In the genomic region with DNA sequence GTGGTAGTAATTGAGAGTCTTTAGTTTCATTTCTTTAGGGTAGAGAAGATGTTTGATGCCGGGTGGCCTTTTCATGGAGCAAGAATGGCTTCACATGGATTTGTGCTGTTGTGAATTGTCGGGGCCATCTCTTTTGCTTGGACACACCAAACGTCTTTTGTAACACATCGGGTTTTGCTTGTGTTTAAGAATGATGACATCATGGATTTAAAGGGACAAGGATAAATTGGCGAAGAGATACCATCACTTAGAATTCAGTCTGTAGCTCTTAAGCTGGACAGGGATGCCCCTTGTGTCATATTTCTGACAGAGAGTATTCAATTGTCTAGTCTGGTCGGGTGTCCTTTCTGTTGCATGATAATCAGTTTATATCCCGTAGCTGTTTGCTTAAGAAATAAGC, we compare ENCODE assay signal across 8 mouse cellular contexts. TPM values are rescaled to one million over a fixed set of nuclear protein-coding genes. Genes with fewer than 3 reads are reported as not detected.
DNase-seq lines count a peak whose midpoint lies in the region; ATAC-seq lines count a peak whose summit lies in the region.

No protein-coding gene starts in this region.

- H3K27me3 ChIP-seq in lung, embryonic 15.5 days = no peaks in the 10 kb centered on the region
- no peaks in the 10 kb centered on the region for H3K27me3 ChIP-seq in embryonic facial prominence, embryonic 15.5 days
- no peaks in the 10 kb centered on the region for H3K27me3 ChIP-seq in limb, embryonic 13.5 days
- no peaks in the 10 kb centered on the region for H3K27me3 ChIP-seq in stomach, embryonic 14.5 days (ENCODE audit: control insufficient read depth, insufficient read depth, low read length)

- no peak for DNase-seq in lung, postnatal 25 days (ENCODE audit: low spot score)
- no peak for DNase-seq in right cerebral cortex, postnatal 36 days (ENCODE audit: low spot score in 2 of 2)
- no peak for DNase-seq in layer of hippocampus, postnatal 25 days (ENCODE audit: extremely low spot score in 1 of 2, low spot score in 1 of 2)
- DNase-seq in urinary bladder, postnatal 10 days (ENCODE audit: low spot score) = no peak

- H3K9ac ChIP-seq in lung, embryonic 15.5 days = peak overlapping the region; percentile 96
- H3K9ac ChIP-seq in embryonic facial prominence, embryonic 15.5 days = peak overlapping the region; percentile 92
- H3K9ac ChIP-seq in limb, embryonic 13.5 days = peak overlapping the region; percentile 97
- H3K9ac ChIP-seq in stomach, embryonic 14.5 days (replicated peaks; ENCODE audit: low read depth, low read length) = peak overlapping the region; percentile 88

- no peaks in the 10 kb centered on the region for H3K36me3 ChIP-seq in lung, embryonic 15.5 days
- no peaks in the 10 kb centered on the region for H3K36me3 ChIP-seq in embryonic facial prominence, embryonic 15.5 days
- no peaks in the 10 kb centered on the region for H3K36me3 ChIP-seq in limb, embryonic 13.5 days
- no peaks in the 10 kb centered on the region for H3K36me3 ChIP-seq in stomach, embryonic 14.5 days (ENCODE audit: control insufficient read depth, insufficient read depth, low read length)

- WGBS in lung, embryonic 15.5 days = 22% methylated on average over 7 of the region's 7 CpGs
- WGBS in embryonic facial prominence, embryonic 15.5 days = 18% methylated on average over 7 of the region's 7 CpGs
- WGBS in limb, embryonic 13.5 days = 43% methylated on average over 7 of the region's 7 CpGs
- WGBS in stomach, embryonic 14.5 days = 22% methylated on average over 7 of the region's 7 CpGs

- ATAC-seq in lung, embryonic 15.5 days (ENCODE audit: borderline replicate concordance, extremely low read depth, low FRiP score, low TSS enrichment) = no peak
- ATAC-seq in embryonic facial prominence, embryonic 15.5 days (ENCODE audit: insufficient number of reproducible peaks, low FRiP score, low TSS enrichment, low read depth) = no peak
- no peak for ATAC-seq in limb, embryonic 13.5 days (ENCODE audit: low FRiP score, low read depth)
- ATAC-seq in stomach, embryonic 14.5 days (ENCODE audit: insufficient number of reproducible peaks, insufficient read depth, low FRiP score, low read depth) = no peak

- H3K9me3 ChIP-seq in lung, embryonic 15.5 days = no peaks in the 10 kb centered on the region
- no peaks in the 10 kb centered on the region for H3K9me3 ChIP-seq in embryonic facial prominence, embryonic 15.5 days (replicated peaks)
- H3K9me3 ChIP-seq in limb, embryonic 13.5 days = no peaks in the 10 kb centered on the region
- H3K9me3 ChIP-seq in stomach, embryonic 14.5 days (ENCODE audit: control insufficient read depth, low read depth, low read length) = no peaks in the 10 kb centered on the region

- peaks cover 20% of the 10 kb centered on the region for H3K4me1 ChIP-seq in lung, embryonic 15.5 days
- H3K4me1 ChIP-seq in embryonic facial prominence, embryonic 15.5 days = peaks cover 35% of the 10 kb centered on the region
- peaks cover 32% of the 10 kb centered on the region for H3K4me1 ChIP-seq in limb, embryonic 13.5 days
- H3K4me1 ChIP-seq in stomach, embryonic 14.5 days (ENCODE audit: control insufficient read depth, insufficient read depth, low read length) = peaks cover 15% of the 10 kb centered on the region

- H3K4me2 ChIP-seq in lung, embryonic 15.5 days = peak overlapping the region; percentile 79
- peak overlapping the region; percentile 76 for H3K4me2 ChIP-seq in embryonic facial prominence, embryonic 15.5 days (replicated peaks)
- peak overlapping the region; percentile 86 for H3K4me2 ChIP-seq in limb, embryonic 13.5 days (replicated peaks)
- peak overlapping the region; percentile 55 for H3K4me2 ChIP-seq in stomach, embryonic 14.5 days (replicated peaks; ENCODE audit: low read depth, low read length)

- no peak overlapping the region for H3K27ac ChIP-seq in lung, embryonic 15.5 days
- H3K27ac ChIP-seq in embryonic facial prominence, embryonic 15.5 days (replicated peaks) = no peak overlapping the region
- H3K27ac ChIP-seq in limb, embryonic 13.5 days = no peak overlapping the region
- H3K27ac ChIP-seq in stomach, embryonic 14.5 days (ENCODE audit: low read length) = no peak overlapping the region

- peak overlapping the region; percentile 83 for H3K4me3 ChIP-seq in lung, embryonic 15.5 days
- peak overlapping the region; percentile 88 for H3K4me3 ChIP-seq in embryonic facial prominence, embryonic 15.5 days (replicated peaks)
- peak overlapping the region; percentile 99 for H3K4me3 ChIP-seq in limb, embryonic 13.5 days
- H3K4me3 ChIP-seq in stomach, embryonic 14.5 days (ENCODE audit: low read depth, low read length) = peak overlapping the region; percentile 94

RNA-seq across cellular contexts. Expression of a gene that starts 1.4 kb away (rescaled TPM):
- 19.1 and 22.5 TPM in 2 replicates for polyA plus RNA-seq in lung, embryonic 15.5 days (2015; fragmentation: Nextera tagmentation; extraction: Ambion mirVana)
- 23.7 and 25.8 TPM in 2 replicates for polyA plus RNA-seq in embryonic facial prominence, embryonic 15.5 days (2015; fragmentation: Nextera tagmentation; extraction: Ambion mirVana)
- 27.2 and 27.7 TPM in 2 replicates for polyA plus RNA-seq in limb, embryonic 13.5 days (2015; fragmentation: Nextera tagmentation; extraction: Ambion mirVana)
- 29.6 and 30.4 TPM in 2 replicates for polyA plus RNA-seq in stomach, embryonic 14.5 days (2014; fragmentation: Nextera tagmentation; extraction: Ambion mirVana)
- total RNA-seq in layer of hippocampus, postnatal 25 days (2021) = 10 to 100 TPM; 25.2 to 25.8 TPM

RNA-seq across cellular contexts. Expression of a gene that starts 9.5 kb away (rescaled TPM):
- polyA plus RNA-seq in lung, embryonic 15.5 days (2015; fragmentation: Nextera tagmentation; extraction: Ambion mirVana) = 43.2 and 48.7 TPM in 2 replicates
- polyA plus RNA-seq in embryonic facial prominence, embryonic 15.5 days (2015; fragmentation: Nextera tagmentation; extraction: Ambion mirVana) = 43.9 and 45.1 TPM in 2 replicates
- polyA plus RNA-seq in limb, embryonic 13.5 days (2015; fragmentation: Nextera tagmentation; extraction: Ambion mirVana) = 43.6 and 44.2 TPM in 2 replicates
- 35.3 and 35.4 TPM in 2 replicates for polyA plus RNA-seq in stomach, embryonic 14.5 days (2014; fragmentation: Nextera tagmentation; extraction: Ambion mirVana)
- total RNA-seq in layer of hippocampus, postnatal 25 days (2021) = 10 to 100 TPM; 51.7 to 58.6 TPM
